Mouse (Mus musculus): ENCODE measurements at regions not wholly inside any gene's neighbourhood (a gene's known extent, or its start where the extent isn't known, plus 50 kb on each side); places are given as distances from the start of the nearest gene placed in this dataset.

DNA sequence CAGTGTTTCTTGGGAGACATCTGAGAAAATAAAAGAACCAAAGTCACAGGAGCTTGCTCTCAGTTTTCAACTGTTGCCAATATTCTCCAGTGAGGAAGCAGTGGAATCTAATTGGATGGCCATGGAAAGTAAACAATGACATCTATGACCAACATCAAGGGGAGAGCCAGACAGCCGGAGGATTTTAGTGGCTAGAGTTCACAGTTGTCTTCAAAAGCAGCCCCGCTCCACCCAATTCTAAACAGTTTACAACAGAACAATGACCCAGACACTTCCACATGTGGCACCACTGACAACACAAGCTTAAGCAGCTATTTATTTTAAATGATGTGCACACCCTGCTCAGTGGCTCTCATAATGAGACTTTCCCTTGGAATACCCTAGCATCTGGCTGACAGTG, 317.5 kb upstream of the Isx start:
- peak; percentile 45 for DNase-seq
- Histone ChIP-seq H3K4me2 (no peak overlapping the region), H3K27ac (ENCODE audit: low read depth) (no peak overlapping the region), H3K9ac (no peak overlapping the region), H3K4me1 (ENCODE audit: insufficient read depth) (no peaks in the 10 kb centered on the region), H3K9me3 (ENCODE audit: low read depth, low read length) (no peaks in the 10 kb centered on the region), H3K36me3 (ENCODE audit: insufficient read depth) (no peaks in the 10 kb centered on the region), H3K4me3 (ENCODE audit: low read depth, low read length) (no peak overlapping the region), H3K27me3 (ENCODE audit: insufficient read depth, low read length) (no peaks in the 10 kb centered on the region)
- WGBS, result 37% methylated on average over 2 of the region's 2 CpGs
- peak; percentile 83 for ATAC-seq (ENCODE audit: insufficient read depth)
- TF ChIP-seq CTCF (IDR thresholded peaks at IDR 0.05; ENCODE audit: low read depth), result no peak

DNA sequence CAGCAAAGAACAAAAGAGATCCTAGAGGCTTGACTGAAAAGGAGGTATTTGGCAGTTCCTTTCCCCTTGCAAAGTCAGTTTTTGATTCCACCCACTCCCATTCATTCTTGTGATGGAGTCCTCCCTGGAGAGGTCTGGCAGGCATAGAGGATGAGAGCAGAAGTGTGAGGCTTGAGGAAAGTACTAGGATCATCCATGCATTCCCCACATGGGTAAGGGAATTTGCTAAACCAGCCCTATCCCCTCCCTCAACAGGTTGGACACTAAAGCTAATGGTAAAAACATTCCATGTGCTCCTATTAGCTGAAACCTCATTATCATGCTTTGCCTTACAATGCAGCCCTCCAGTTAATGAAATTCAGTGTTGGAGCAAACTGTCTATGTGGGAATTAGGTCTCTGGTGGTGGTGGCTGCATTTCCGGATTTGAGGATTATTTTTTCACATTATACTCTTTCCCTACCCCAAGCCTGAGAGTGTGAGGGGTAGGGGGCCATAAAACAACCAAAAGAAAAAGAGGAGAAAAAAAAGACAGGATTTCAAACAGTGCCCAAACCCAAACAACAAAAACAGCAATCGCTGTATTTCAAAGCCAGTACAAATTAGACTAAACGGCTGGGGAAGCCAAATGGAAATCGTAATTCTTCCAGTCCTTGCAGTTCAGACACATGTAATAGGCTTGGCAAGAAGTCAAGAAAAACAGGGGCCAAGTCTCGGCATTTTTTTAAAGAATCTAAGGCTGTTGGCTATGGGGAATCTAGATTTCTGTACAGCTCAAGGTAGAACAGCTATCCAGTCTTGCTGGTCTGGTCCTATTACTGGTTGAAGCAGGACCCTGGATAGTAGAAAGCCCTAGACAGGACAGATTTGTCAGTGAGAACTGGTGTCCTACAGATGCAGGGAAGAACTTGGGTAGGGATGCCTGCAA, 315.2 kb upstream of the Isx start:
- H3K9ac ChIP-seq, result no peak overlapping the region
- H3K9me3 ChIP-seq (ENCODE audit: low read depth, low read length), result no peaks in the 10 kb centered on the region
- no peaks in the 10 kb centered on the region for H3K4me1 ChIP-seq (ENCODE audit: insufficient read depth)
- TF ChIP-seq CTCF (IDR thresholded peaks at IDR 0.05; ENCODE audit: low read depth), result no peak
- H3K27ac ChIP-seq (ENCODE audit: low read depth), result 0 out of 2 replicates have a peak overlapping the region, but pooled peaks have one; percentile 12
- peak; percentile 47; the same call in 1 of the 2 replicates for ATAC-seq (ENCODE audit: insufficient read depth)
- H3K27me3 ChIP-seq (ENCODE audit: insufficient read depth, low read length), result no peaks in the 10 kb centered on the region
- no peak overlapping the region for H3K4me3 ChIP-seq (ENCODE audit: low read depth, low read length)
- H3K4me2 ChIP-seq, result no peak overlapping the region
- peak; percentile 79 for DNase-seq
- WGBS, result 41% methylated on average over 5 of the region's 5 CpGs
- H3K36me3 ChIP-seq (ENCODE audit: insufficient read depth), result no peaks in the 10 kb centered on the region

DNA sequence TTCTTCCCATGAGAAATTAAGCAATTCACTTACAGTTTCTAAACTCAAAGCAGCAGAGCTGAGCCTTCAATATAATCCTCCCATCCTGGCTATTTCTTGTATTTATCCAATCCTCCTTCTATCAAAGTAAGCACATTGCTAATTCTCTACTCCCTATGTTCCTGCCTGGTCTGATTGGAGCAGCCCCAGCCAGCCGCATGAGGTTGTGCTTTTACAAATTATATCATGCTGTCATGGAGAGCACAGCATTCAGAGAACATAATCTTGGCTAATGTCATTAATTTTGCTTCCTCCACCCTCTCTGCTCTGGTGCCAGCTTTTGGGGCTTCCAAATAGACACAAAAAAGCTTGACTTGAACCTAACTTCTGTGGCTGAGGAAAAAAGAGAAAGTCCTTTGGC, 311.9 kb upstream of the Isx start:
- H3K9me3 ChIP-seq (ENCODE audit: low read depth, low read length), result no peaks in the 10 kb centered on the region
- DNase-seq (peak; percentile 2), ATAC-seq (ENCODE audit: insufficient read depth) (no peak)
- no peaks in the 10 kb centered on the region for H3K36me3 ChIP-seq (ENCODE audit: insufficient read depth)
- no peak for TF ChIP-seq CTCF (IDR thresholded peaks at IDR 0.05; ENCODE audit: low read depth)
- no peak overlapping the region for H3K4me2 ChIP-seq
- H3K27me3 ChIP-seq (ENCODE audit: insufficient read depth, low read length), result no peaks in the 10 kb centered on the region
- no peak overlapping the region for H3K4me3 ChIP-seq (ENCODE audit: low read depth, low read length)
- WGBS, result 60% methylated on average over 1 of the region's 1 CpGs
- no peak overlapping the region for H3K27ac ChIP-seq (ENCODE audit: low read depth)
- no peaks in the 10 kb centered on the region for H3K4me1 ChIP-seq (ENCODE audit: insufficient read depth)
- no peak overlapping the region for H3K9ac ChIP-seq
